Mouse (Mus musculus) embryonic fibroblast, embryonic 13.5 days (primary cell): Measurements from ENCODE around the gene Zbed3.

ENCODE experiments used
- CTCF ChIP-seq: IDR thresholded peaks from 2 replicates; pipeline ENCODE4 v1.5.1; 2011; ENCODE audit warnings: mild to moderate bottlenecking, control low read depth, low read length, moderate library complexity, borderline replicate concordance; ENCODE audit not compliant: insufficient read depth
- POLR2A ChIP-seq: IDR thresholded peaks from 2 replicates; pipeline ENCODE4 v1.6.1; 2011; ENCODE audit warnings: low read depth, mild to moderate bottlenecking, control low read depth, low read length, moderate library complexity

DNA sequence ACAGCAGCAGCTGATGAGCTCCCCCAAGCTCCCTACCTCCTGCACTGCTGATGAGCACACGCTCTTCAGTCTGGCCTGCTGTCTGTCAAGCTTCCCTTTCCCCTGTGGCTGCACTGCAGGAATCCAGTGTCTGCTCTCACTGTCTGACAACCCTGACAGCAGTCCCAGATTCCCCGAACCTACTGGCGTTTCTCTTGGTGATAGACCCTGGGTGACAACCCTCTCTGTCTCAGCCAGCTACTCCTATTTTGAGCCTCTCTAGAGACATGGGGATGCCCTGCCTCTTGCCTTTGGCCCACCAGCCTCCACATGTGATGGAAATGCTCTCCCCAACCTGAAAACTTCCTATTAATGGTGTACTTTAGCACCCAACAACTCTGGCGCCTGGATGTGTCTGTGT is 40.0 kb downstream of the Zbed3 start:
- TF ChIP-seq CTCF (no peak), POLR2A (no peak)
